8 mouse cellular contexts compared by ENCODE assay signal in genomic region chr13:35905378-35905777, GRCm38 (mm10). TPM values are rescaled to one million over a fixed set of nuclear protein-coding genes. Genes with fewer than 3 reads are reported as not detected.
DNase-seq lines count a peak whose midpoint lies in the region; ATAC-seq and TF ChIP-seq lines count a peak whose summit lies in the region.

No protein-coding gene starts in this region.

- H3K4me1 ChIP-seq in ES-E14 (ENCODE audit: control insufficient read depth in 2 of 2, insufficient read depth in 2 of 2, low read length in 2 of 2, poor library complexity in 1 of 2) = peaks cover 2 to 4% of the 10 kb centered on the region in 2 experiments; a peak in 2 of 4 replicates
- no peaks in the 10 kb centered on the region for H3K4me1 ChIP-seq in forebrain, embryonic 11.5 days (replicated peaks; ENCODE audit: control insufficient read depth, insufficient read depth, low read length)

- no peaks in the 10 kb centered on the region for H3K9me3 ChIP-seq in ES-E14 (ENCODE audit: control insufficient read depth, insufficient read depth, low read depth, low read length)
- H3K9me3 ChIP-seq in forebrain, embryonic 11.5 days (ENCODE audit: control insufficient read depth, low read length) = no peaks in the 10 kb centered on the region

- in situ Hi-C loops in ES-E14 (cut with MboI; ENCODE audit: low sequenced_read_pairs in 2 of 2, unreplicated experiment in 2 of 2) = no loop called here

- peak overlapping the region; percentile 92 for H3K4me3 ChIP-seq in gastrocnemius, adult 2 months
- H3K4me3 ChIP-seq in ES-E14 (ENCODE audit: insufficient read depth in 1 of 2, low read depth in 1 of 2, low read length in 2 of 2, poor library complexity in 1 of 2, severe bottlenecking in 1 of 2) (peak overlapping the region; percentile 94 to 99), myocyte (peak overlapping the region; percentile 45)
- H3K4me3 ChIP-seq in forebrain, embryonic 11.5 days (ENCODE audit: low read depth, low read length) = peak overlapping the region; percentile 61

- H3ac ChIP-seq in myocyte (ENCODE audit: control insufficient read depth, insufficient read length) = no peak overlapping the region

- H3K36me3 ChIP-seq in ES-E14 (ENCODE audit: control insufficient read depth, insufficient read depth, low read length, poor library complexity, severe bottlenecking) (peaks cover 4% of the 10 kb centered on the region; the same call in 1 of the 2 replicates), myocyte (ENCODE audit: control insufficient read depth, insufficient read depth) (peaks cover 5% of the 10 kb centered on the region)
- H3K36me3 ChIP-seq in forebrain, embryonic 11.5 days (ENCODE audit: control insufficient read depth, insufficient read depth, low read length) = no peaks in the 10 kb centered on the region; the same call in 1 of the 2 replicates

- no peaks in the 10 kb centered on the region for H3K79me2 ChIP-seq in myocyte (ENCODE audit: control insufficient read depth, insufficient read depth)

- 3% methylated on average over 13 of the region's 13 CpGs for WGBS in forebrain, embryonic 11.5 days
- WGBS in large intestine, adult 2 months = under 1% methylated on average over 13 of the region's 13 CpGs

- ATAC-seq in forebrain, embryonic 11.5 days (replicated peaks; ENCODE audit: low FRiP score) = no peak

- H3K27ac ChIP-seq in gastrocnemius, adult 2 months = peak overlapping the region; percentile 94
- no peak overlapping the region for H3K27ac ChIP-seq in ES-E14 (ENCODE audit: insufficient read depth, low read depth, low read length, poor library complexity, severe bottlenecking)
- no peak overlapping the region for H3K27ac ChIP-seq in forebrain, embryonic 11.5 days (ENCODE audit: low read depth, low read length)

- H3K27me3 ChIP-seq in forebrain, embryonic 11.5 days (ENCODE audit: control insufficient read depth, insufficient read depth, low read length) = no peaks in the 10 kb centered on the region
- no peaks in the 10 kb centered on the region for H3K27me3 ChIP-seq in myocyte (ENCODE audit: control insufficient read depth, insufficient read depth, insufficient read length)

- no peak for TF ChIP-seq POLR2A in myocyte (IDR thresholded peaks at IDR 0.05; ENCODE audit: insufficient read length, low read depth)

- peak overlapping the region; percentile 82 for H3K9ac ChIP-seq in ES-E14 (ENCODE audit: insufficient read depth, low read depth, low read length, poor library complexity, severe bottlenecking)
- H3K9ac ChIP-seq in forebrain, embryonic 11.5 days (ENCODE audit: low read length) = peak overlapping the region; percentile 67

- intact Hi-C loops in gastrocnemius, adult 2 months (cut with DNase I) = no loop called here
- intact Hi-C loops in left cerebral cortex, postnatal 4 days (cut with DNase I) = no loop called here

- peak overlapping the region; percentile 63 for H3K4me2 ChIP-seq in forebrain, embryonic 11.5 days (ENCODE audit: low read depth, low read length, severe bottlenecking)
- H3K4me2 ChIP-seq in myocyte (ENCODE audit: low read depth) = peak overlapping the region; percentile 66

- no peak for TF ChIP-seq CTCF in gastrocnemius, adult 2 months (IDR thresholded peaks at IDR 0.05)

- DNase-seq in gastrocnemius, adult 2 months = no peak
- no peak for DNase-seq in gastrocnemius, postnatal 10 days
- DNase-seq in ES-E14 (ENCODE audit: low read depth, low spot score) = no peak
- peak; percentile 50 for DNase-seq in forebrain, embryonic 11.5 days (ENCODE audit: low spot score)
- DNase-seq in large intestine, adult 2 months (ENCODE audit: low read depth, low spot score) = peak; percentile 3
- no peak for DNase-seq in layer of hippocampus, postnatal 25 days (ENCODE audit: extremely low spot score in 1 of 2, low spot score in 1 of 2)
- DNase-seq in left cerebral cortex, postnatal 4 days = no peak

TF ChIP-seq in ES-E14, 5 proteins besides CTCF, POLR2A, EP300 and RAD21:
- TF ChIP-seq ZNF384 (IDR thresholded peaks at IDR 0.05; ENCODE audit: low read depth, low read length) (no peak), ZC3H11A (IDR thresholded peaks at IDR 0.05; ENCODE audit: borderline replicate concordance, low read depth, low read length) (no peak), MAFK (IDR thresholded peaks at IDR 0.05; ENCODE audit: insufficient read depth, low read depth, low read length) (no peak), CHD2 (IDR thresholded peaks at IDR 0.05; ENCODE audit: low read depth, low read length) (no peak), HCFC1 (IDR thresholded peaks at IDR 0.05; ENCODE audit: borderline replicate concordance, insufficient read depth, low read length) (no peak)

TF ChIP-seq in myocyte, 11 proteins besides CTCF, POLR2A, EP300 and RAD21:
- TF ChIP-seq E2F4 (IDR thresholded peaks at IDR 0.05; ENCODE audit: insufficient read depth) (peak; percentile 46), REST (IDR thresholded peaks at IDR 0.05; ENCODE audit: insufficient read depth, insufficient read length) (no peak)
TF ChIP-seq in myocyte: peak in this region for 1.

RNA-seq across cellular contexts. Expression of gene Rpp40, which starts 0.8 kb away (rescaled TPM):
- total RNA-seq in gastrocnemius, adult 2 months (2021) = 10 to 100 TPM; 13.9 to 15.1 TPM
- 10 to 100 TPM; 10.8 to 13.5 TPM for total RNA-seq in gastrocnemius, postnatal 10 days (2021)
- 30.0 and 35.9 TPM in 2 replicates for total RNA-seq in ES-E14 (2012; rRNA removed)
- 19.8 and 21.7 TPM in 2 replicates for polyA plus RNA-seq in forebrain, embryonic 11.5 days (2014; fragmentation: Nextera tagmentation; extraction: Ambion mirVana)
- polyA plus RNA-seq in large intestine, adult 2 months (2012; rRNA removed) = 4.3 and 4.5 TPM in 2 replicates
- 13.6 TPM for polyA plus RNA-seq in myocyte (2012; fragmentation: generic; extraction: Trizol)
- total RNA-seq in layer of hippocampus, postnatal 25 days (2021) = 1 to 10 TPM; 6.7 to 7.5 TPM
- 1 to 10 TPM; 4.4 to 6.3 TPM for total RNA-seq in left cerebral cortex, postnatal 4 days (2021)

RNA-seq across cellular contexts. Expression of gene Ppp1r3g, which starts 53.3 kb away (rescaled TPM):
- total RNA-seq in gastrocnemius, adult 2 months (2021) = not detected
- not detected for total RNA-seq in gastrocnemius, postnatal 10 days (2021)
- total RNA-seq in ES-E14 (2012; rRNA removed) = 0.26 and 0.31 TPM in 2 replicates
- 2.9 and 3.0 TPM in 2 replicates for polyA plus RNA-seq in forebrain, embryonic 11.5 days (2014; fragmentation: Nextera tagmentation; extraction: Ambion mirVana)
- not detected in 2 replicates for polyA plus RNA-seq in large intestine, adult 2 months (2012; rRNA removed)
- polyA plus RNA-seq in myocyte (2012; fragmentation: generic; extraction: Trizol) = not detected
- total RNA-seq in layer of hippocampus, postnatal 25 days (2021) = 10 to 100 TPM; 10.7 to 15.7 TPM
- total RNA-seq in left cerebral cortex, postnatal 4 days (2021) = 1 to 10 TPM; 1.1 to 1.3 TPM

Comparison
In these comparisons a context has a peak if more than half of its experiments do, and no peak if none do; other contexts are left out.
1. DNase-seq: peak in forebrain, embryonic 11.5 days (single experiment) and large intestine, adult 2 months (single experiment); none in gastrocnemius, adult 2 months (single experiment), gastrocnemius, postnatal 10 days (single experiment), ES-E14 (single experiment), layer of hippocampus, postnatal 25 days (0 of 2) and left cerebral cortex, postnatal 4 days (single experiment).
2. H3K4me3 ChIP-seq: peak in every context shown above with its lines; median percentile 96 in ES-E14; 92 in gastrocnemius, adult 2 months; 61 in forebrain, embryonic 11.5 days; 45 in myocyte.